Mouse (Mus musculus): ENCODE measurements around the gene Donson.
"Not testable (repeated sequence)": the region's sequence is repeated elsewhere in the genome, so short reads cannot be mapped to it uniquely, and the experiment has no call there.

The Donson gene

DNA sequence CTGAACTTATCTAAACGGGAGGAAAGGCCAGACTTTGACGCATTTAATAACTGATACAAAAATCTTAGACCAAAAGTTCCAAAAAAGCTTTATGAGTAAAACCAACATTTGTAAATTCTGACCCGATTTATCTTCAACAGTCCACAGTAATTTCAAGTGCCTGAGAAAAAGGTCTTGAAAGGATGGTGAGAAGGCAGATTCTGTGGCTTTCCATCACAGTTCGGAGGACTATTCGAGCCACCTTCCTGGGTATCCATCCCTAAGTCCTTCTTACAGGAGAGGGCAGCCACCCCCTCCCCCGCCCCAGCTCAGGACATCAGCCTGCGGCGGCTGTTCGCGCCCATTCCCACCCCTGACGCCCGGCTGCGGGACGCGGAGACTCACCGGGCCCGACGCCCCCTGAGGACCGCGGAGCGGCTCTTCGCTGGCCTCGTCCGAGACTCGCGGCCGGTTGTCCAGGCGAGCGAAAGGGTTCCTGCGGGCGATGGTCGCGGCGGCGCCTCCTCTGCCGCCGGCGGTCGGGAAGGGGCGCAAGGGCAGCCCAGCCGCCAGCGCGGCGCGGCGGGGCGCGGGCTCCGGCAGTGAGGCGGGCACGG is 449 bp downstream of the Donson start:
- DNase-seq (ENCODE audit: low spot score): no peak

DNA sequence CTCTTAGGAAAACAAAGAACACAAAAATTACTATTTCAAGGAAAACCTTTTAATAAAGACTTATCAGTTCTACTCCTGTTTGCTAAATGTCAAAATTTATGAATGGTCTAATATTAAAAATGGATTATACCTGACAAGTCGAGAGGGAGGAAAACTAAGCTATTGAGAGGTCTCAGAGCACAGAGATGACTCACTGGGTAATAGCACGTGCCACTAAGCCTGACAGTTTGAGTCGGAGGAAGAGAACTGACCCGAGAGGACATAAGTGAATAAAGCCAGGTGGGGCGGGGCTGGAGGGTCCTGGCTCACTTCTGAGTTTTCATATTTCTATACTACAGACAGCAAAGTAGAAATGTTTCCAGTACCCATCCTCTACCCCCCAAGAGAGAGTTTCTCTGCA is 2.2 kb downstream of the Donson start:
- no peak for DNase-seq (ENCODE audit: low spot score)

DNA sequence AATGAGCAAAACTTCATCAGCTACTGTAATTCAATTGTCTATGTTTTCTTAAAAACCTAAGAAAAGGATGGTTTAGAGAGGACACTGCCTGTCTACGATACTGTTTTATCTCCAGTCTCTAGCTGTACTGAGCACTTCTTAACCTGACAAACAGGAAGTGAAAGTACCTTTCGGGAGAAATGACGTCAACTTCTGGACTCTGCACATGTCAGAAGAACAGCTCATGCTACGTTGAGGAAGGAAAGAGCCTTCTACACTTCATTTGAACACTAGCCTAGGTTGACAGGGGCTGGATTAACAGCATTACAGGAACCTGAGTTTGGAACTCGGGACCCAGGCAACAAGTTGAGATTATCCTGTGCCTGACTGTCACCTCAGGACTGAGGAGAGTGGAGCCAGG is 3.0 kb downstream of the Donson start:
- DNase-seq (ENCODE audit: low spot score): no peak

DNA sequence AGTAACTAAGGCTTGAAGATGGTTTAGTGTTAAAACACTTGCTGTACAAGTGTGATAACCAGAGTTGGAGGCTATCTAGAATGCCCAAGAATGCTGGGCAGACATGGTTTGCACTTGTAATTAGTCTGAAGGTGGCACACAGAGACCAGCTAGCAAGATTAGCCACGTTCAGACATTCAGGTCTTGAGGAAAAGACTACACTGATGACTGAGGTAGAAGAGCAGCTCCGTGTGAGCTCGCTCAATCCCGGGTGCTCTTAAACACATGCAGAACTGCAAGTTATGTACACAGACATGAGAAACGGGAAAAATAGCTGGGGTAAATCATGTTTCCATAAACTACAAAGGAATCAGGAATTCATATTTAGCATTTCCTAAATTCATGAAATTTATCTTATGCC is 7.9 kb downstream of the Donson start:
- no peak for DNase-seq (ENCODE audit: low spot score)

DNA sequence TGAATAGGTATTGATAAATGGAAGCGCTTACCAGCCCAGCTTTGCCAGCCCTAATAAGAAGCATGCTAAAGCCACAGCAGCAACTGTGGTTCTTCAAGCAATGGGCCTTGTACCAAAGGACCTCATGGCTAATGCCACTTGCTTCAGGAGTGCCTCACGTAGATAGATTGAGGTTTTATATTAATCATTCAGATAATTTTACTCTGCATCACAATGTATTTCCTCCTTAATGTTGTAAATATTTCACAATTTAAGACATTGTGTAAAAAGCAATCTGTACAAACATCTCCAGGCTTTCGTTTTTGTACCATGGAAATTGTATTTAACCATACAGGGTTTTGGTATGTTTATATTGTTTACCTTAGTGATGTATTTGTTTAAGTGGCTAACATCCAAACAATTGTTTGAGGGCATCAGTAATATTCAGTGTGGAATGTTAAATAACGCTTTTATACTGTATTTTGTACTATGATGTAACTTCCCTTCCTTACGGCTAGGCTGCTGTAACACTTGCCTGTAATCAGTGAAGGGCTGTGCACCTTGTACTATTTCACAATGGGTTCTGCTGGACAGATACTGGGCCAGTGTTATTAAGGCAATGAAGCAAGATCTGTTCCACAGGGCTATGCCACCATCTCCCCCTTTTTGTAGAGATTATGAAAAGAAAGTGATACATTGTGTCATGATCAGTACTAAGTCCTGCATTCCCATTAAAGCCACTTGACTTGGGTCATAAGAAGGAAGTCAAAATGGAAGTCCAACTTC is 10.2 kb downstream of the Donson start:
- no peak for DNase-seq (ENCODE audit: low spot score)

DNA sequence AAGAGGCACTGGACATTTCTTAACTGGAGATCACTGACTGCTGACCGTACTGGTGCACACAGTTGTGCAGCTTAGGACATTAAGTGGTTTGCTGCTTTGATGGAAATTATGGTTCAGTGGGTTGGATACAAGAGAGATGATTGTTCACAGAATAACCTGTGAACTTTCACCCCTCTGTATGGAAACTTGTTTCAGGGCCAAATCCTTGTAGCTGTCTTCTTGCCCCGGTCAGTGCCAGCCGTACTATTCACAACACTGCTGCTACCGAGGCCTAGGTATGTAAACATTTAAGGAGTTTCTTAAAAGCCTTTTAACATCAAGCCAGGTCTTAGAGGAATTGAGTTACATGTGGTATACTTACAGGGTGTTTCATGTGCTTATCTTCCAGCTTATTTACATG is 14.1 kb downstream of the Donson start:
- no peak for DNase-seq (ENCODE audit: low spot score)

DNA sequence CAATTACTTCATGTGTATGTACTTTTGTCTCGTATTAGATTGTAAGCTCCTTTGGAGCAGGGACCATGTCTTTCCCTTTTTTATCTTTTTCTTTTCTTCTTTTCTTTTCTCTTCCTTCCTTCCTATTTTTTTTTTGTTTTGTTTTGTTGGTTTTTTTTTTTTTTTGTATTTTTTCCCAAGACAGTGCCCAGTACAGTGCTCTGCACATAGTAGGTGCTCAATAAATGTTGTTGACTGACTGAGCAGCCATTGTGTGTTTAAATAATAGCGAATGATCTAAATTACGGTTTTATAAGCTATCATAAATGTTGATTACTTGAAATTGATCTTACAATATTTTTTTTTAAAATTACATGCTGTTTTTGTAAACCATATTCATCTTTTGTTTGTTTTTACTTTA is 24.8 kb downstream of the Donson start:
- DNase-seq (ENCODE audit: low spot score): no peak

DNA sequence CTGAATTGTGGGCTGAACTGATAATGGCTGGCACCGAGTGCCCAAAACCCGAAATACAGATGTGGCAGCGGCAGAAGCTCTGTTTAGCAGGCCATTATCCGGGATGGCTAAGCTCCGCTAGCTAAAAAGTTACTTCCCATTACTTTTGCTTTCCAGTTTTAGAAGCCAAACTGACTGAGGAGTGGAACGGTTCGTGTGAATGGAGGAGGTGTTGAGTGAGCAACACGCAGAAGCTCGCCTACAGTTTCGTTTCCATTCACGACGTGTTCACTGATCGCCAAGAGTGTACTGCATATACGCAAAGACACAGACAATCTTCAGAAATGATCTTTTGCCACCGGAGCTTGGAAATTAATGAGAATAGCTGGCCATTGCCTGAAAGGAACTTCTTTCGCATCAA is 26.2 kb downstream of the Donson start:
- DNase-seq (ENCODE audit: low spot score): no peak

DNA sequence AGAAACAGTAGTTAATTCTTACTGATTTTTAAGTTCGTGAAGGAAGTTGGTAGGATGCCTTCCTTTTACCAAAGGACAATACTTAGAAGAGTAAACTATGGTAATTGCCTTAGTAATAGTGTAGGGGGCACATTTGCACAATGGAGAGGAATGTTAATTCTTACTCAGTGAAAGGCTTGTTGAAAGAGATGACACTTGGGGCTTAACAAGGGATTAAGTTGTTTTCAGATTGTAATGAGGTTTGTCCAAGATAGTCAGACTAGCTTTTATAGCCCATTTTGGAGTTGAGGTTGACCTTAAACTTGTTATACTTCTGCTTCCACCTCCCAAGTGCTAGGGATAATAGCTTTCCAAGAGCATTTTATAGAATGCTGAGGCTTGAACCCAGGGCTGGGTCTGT is 27.2 kb downstream of the Donson start:
- no peak for DNase-seq (ENCODE audit: low spot score)

DNA sequence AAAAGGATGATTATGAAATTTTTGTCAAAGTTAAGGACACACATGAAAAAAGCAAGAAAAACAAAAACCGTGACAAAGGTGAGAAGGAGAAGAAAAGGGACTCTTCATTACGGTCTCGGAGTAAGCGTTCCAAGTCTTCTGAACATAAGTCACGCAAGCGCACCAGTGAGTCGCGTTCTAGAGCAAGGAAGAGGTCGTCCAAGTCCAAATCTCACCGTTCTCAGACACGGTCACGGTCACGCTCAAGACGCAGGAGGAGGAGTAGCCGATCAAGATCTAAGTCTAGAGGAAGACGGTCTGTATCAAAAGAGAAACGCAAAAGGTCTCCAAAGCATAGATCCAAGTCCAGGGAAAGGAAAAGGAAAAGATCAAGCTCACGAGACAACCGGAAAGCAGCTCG is 28.8 kb downstream of the Donson start:
- DNase-seq (ENCODE audit: low spot score): no peak

DNA sequence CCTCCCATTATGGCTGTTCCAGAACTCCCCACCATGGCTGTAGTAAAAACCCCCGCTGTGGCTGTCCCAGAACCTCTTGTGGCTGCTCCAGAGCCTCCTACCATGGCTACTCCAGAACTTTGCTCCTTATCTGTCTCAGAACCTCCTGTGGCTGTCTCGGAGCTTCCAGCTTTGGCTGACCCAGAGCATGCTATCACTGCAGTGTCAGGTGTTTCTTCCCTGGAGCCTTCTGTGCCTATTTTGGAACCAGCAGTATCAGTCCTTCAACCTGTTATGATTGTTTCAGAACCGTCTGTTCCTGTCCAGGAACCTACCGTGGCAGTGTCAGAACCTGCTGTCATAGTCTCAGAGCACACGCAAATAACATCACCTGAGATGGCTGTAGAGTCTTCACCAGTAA is 30.1 kb downstream of the Donson start:
- DNase-seq (ENCODE audit: low spot score): no peak

DNA sequence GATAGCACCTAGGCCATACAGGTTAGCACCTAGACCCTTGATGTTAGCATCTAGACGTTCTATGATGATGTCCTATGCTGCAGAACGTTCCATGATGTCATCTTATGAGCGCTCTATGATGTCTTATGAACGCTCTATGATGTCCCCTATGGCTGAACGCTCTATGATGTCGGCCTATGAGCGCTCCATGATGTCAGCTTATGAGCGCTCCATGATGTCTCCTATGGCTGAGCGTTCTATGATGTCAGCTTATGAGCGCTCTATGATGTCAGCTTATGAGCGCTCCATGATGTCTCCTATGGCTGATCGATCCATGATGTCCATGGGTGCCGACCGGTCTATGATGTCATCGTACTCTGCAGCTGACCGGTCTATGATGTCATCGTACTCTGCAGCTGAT is 31.3 kb downstream of the Donson start:
- no peak for DNase-seq (ENCODE audit: low spot score)

DNA sequence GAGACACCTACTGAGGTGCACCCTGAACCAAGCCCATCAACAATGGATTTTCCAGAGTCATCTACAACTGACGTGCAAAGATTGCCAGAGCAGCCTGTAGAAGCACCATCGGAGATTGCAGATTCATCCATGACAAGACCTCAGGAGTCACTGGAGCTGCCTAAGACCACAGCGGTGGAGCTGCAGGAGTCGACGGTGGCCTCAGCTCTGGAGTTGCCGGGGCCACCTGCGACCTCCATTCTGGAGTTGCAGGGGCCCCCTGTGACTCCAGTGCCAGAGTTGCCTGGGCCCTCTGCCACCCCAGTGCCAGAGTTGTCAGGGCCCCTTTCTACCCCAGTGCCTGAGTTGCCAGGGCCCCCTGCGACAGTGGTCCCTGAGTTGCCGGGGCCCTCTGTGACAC is 33.3 kb downstream of the Donson start:
- no peak for DNase-seq (ENCODE audit: low spot score)

DNA sequence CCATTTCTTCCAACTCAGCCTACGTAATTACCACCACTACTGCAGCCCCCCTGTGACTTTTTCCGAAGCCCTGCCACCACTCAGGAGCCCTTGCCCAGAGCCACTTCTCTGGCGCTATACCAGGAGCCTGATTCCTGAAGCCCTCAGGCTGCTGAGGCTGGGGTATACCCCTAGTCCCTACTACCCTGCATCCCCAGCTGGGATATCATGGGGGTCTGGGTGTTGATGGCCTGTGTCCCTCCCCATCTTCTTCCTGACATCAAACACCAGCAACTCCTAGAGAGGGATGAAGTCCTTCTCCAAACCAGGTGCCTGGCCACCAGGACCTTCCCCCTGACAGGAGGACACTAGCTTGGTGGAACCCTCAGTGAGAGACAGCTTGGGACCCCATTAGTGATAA is 36.4 kb downstream of the Donson start:
- DNase-seq (ENCODE audit: low spot score): no peak

DNA sequence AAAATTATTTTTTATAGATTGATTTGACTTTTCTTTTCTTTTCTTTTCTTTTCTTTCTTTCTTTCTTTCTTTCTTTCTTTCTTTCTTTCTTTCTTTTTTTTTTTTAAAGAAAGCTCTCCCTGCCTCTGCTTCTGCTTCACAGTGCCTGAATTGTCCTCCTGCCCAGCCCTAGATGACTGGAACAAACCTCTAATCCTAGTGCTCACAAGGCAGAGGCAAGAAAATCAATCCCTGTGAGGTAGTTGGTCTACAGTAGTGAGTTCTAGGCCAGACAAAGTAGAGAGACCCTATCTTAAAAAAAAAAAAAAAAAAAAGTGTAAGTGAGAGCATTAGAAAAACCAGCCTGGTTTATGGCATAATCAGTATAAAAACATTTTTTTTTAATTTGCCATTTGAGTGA is 38.8 kb downstream of the Donson start:
- DNase-seq (ENCODE audit: low spot score): no peak

DNA sequence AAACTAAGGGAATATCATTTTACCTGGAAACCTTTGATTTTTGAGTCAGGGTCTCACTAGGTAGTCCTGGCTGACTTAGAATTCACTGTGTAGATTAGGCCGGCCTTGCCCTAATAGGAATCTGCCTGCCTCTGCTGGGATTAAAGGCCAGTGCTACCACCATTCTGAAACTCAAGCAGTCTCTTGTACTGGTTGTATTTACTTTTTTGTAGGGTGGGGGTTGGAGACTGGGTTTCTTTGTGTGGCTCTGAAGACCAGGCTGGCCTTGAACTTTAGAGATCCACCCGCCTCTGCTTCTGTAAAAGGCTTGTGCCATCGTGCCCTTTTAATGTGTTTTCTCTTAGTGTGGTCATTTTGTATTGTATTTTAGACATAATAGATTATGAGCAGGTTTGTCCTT is 39.3 kb downstream of the Donson start:
- no peak for DNase-seq (ENCODE audit: low spot score)

DNA sequence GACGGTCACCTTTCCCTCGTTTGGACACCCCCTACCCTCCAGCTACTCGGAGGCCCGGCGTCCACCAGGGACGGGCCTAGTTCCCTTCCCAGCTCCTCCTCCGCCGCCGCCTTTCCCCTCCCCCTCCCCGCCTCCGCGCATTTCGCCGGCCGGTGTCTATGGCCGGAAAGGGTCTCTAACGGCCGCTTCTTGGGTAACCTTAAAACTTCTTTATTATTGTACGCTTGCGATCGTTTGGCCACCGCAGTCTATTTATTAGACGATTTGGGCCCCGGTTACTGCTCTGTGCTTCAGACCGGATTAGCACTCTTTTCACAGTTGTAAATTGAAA is 40.4 kb downstream of the Donson start:
- peak; percentile 60 for DNase-seq (ENCODE audit: low spot score)

DNA sequence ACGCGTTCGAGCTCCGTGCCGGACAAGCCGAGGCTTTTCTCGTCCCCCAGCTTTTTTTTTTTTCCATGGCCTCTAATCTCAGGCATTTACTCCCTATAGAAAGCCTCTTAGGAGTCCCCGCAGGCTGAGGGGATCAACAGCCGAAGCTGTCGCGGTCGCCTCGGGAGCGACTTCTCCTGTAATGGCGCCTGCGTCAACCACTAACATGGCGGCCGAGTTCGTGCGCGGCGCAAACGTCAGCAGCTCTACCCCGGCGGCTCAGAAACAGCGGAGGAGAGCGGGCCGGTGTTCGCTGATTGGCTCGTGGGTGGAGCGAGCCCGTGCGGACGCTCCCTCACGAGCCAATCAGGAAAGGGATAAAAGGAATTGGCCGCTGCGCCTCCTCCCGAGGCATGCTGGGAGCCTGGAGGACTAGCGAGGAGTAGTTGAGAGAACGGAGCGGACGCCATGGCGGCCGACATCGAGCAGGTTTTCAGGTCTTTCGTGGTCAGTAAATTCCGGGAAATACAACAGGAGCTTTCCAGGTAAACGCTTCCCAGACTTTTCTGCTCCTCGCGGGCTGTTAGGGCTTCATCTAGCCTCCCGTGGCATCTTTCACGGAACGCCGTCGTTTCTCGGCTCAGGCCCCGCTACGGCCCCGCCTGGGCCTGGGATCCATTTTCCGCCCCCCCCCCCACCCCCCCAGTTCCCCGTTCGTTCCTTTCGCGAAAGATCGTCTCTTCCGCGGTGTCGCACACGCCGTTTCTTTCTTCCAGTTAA is 40.9 kb downstream of the Donson start, which contains the start of gene Son:
Son (plus strand) TSS at position 46 of the 759 bp plus-strand sequence.
- DNase-seq (ENCODE audit: low spot score): peak; percentile 97

DNA sequence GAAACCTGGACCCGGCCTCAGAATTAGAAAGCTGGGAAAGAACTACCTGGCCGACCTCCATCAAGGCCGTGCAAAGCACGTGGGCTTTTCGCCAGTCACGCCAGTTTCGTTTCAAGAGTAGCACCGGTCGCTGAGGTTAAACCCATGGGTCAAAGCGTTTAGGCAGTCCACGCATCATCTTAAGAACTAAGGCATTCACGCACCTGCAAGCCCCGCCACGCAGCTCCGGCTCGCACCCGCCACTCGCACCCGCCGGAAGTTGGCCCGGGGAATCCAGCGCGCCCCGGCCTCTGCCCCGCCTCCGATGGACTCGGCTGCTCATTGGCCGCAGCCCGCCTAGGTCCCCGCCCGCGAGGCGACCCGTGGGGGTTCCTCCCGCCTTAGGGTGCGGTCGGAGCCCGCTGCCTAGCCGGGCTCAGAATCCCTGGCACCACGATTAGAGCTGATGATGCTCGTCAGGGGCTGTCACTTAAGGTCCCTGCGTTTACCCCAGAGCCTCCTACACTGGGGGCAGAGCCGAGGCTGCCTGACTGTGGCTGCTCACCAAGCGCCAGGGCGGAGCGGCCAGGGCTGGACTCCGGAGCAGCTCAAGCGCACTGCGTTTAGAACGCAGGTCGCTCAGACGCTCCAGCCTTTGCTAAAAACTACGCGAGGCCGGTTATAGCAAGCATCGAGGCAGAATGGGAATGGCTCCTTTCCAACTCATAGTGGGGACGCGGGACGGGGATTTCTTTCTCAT is 41.7 kb downstream of the Donson start, which contains the start of gene Gart:
Gart (minus strand) TSS at position 272 of the 739 bp plus-strand sequence.
- DNase-seq (ENCODE audit: low spot score): peak; percentile 91

DNA sequence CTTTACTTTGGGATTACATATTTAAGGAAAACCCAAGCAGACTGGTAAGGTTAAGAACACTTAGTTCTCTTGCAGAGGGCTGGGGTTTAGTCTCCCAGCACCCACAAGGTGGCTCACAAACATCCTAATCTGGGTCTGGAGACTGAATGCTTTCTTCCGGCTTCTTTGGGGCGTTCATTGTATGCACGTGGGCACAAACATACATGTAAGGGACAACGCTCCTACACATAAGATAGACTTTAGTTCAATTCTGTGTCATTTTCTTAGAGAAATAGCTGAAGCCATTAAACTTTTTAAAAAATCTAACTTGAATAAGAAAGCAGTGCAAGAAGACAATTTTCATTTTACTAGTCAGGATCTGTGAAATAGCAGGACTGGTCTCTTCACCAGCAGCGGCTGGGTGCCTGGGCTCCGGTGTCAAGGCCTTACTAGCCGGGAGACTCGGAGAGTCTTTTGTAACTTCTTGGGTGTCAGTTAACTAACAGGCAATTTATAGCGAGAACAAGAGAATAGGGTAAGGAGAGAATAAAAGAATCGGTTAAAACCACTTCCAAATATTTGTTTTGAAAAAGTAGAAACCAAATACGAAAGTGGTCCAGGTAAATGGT is 42.5 kb downstream of the Donson start:
- no peak for DNase-seq (ENCODE audit: low spot score)

DNA sequence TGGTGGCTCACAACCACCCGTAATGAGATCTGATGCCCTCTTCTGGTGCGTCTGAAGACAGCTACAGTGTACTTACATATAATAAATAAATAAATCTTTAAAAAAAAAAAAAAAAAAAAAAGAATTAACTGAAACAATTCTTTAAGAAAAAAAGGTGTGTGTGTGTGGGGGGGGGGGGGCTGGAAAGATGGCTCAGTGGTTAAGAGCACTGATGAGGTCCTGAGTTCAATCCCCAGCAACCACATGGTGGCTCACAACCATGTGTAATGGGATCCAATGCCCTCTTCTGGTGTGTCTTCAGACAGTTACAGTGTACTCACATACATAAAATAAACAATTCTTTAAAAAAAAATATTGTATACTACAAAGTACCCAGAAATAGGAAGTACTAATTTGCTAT is 43.1 kb downstream of the Donson start:
- not testable (repeated sequence) for DNase-seq (ENCODE audit: low spot score)

DNA sequence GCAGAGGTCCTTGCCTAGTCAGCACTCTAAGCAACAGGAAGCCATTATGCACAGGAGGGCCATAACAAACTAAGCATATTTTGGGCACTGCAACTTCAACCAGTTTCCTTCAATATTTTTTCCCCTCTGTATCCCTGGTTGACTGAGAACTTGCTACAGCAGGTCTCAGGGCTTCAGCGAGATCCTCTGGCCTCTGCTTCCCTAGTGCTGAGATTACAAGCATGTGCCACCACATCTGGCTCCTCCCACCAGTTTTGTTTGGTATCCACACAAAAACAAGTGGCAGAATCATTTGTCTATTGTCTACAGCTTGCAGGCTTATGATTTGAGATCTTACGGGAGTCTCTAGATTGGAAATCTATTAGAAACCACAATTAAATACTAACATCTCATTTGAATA is 43.7 kb downstream of the Donson start:
- DNase-seq (ENCODE audit: low spot score): no peak

All from ovary, adult 18-20 months (tissue).